Mouse (Mus musculus): ENCODE results near the gene Rps11. TPM values are rescaled to one million over a fixed set of nuclear protein-coding genes. Genes with fewer than 3 reads are reported as not detected.

Gene Rps11
- total RNA-seq, 4 experiments from 2014 or later, result 439 to 619 (median 513) TPM

DNA sequence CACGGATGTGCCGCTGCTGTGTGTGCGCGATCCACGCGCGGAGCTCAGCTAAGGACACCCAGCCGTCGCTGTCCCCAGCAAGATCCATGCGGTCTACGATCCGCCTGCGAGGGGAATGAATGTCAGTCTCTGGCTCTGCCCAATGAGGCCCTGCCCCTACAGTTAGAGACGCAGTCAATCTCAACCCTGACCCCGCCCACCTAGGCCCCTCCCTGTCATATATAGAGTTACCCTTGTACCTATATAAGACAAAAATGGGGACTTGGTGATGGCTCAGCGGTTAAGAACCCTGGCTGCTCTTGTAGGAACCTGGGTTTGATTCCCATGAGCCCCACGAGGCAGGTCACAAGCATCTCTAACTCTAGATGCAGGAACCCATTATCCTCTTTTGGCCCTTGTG is 35.6 kb downstream of the Rps11 start:
- no peak for DNase-seq (ENCODE audit: low spot score in 2 of 2)

DNA sequence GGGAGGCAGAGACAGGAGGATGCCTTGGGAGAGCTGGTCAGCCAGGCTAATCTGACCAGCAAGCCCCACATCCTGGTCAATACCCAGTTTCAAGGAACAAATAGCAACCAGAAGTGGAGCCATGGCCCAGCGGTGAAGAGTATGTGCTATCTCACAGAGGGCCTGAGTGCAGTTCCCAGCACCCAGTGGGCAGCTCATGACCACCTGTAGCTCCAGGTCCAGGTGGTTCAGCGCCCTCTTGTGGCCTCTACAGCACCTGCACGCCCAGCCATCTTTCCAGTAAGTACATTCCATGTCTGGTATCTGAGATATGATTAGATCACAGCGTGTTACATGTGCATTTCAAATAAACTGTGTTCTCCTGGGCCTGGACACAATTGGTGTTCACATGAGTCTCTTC is 38.2 kb downstream of the Rps11 start:
- no peak for DNase-seq (ENCODE audit: low spot score in 2 of 2)

DNA sequence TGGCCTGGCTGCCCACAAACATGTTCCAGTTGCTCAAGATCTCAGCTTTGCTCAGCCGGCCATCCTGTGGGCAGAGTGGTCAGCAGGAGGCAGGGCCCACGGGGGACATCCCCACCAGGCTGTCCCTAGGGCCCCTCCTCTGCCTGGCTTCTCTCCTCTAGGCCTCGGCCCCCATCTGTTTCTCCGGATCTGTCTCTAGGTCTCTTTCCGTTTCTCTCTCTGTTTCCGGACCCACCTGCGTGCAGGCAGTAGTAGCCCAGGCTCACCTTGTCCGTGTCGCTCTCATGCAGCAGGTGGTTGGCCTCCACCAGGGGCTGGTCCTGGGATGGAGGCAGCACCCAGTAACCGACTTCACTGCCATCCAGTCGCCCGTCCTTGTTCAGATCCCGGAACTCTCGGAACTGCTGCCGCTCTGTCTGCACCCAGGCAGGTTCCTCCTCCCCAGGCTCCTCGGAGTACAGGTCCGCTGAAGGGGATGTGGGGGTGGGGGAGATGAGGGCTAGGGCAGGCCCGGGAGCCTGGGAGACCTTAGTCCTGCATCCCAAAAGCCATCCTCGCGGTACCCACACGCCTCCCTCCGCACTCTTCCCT is 40.8 kb downstream of the Rps11 start:
- no peak for DNase-seq (ENCODE audit: low spot score in 2 of 2)

DNA sequence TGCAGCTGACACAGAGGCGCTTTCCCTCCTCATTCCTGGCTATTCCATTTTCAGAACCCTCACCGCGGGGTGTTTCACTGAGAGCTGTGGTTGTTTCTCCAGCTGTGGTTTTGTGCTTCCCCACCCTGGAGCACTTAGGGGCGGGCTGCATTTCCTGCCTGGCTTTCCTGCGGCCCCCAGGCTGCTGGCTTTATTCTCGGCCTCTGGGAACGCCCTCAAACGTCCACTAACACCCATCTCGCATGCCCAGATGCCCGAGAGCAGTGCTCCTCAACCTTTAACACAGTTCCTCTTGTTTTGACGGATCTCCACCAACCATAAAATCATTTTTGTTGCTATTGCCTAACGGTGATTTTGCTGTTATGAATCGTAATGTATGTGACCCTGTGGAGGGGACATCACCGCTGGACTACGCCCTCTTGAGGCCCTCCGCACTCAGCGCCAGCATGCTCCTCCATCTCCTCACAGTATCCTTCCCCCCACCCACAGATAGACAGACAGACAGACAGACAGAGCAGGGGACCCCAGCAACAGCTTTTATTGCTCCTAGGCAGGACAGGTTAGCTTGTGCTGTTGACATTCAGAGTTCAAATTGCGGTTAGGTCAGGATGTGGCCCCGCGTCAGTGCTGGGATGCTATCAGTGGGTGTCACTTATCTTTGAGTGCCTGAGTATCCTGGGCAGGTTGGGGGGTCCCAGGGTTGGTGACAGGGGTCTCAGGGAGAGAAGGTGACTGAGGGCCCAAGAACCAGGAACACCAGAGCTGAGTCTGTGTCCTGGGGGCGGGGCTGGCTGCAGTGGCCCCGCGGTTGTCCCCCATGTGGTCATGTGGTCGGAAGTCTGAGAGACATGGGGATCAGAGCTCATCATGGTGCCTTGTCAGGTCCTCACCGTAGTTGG is 41.6 kb downstream of the Rps11 start:
- DNase-seq (ENCODE audit: low spot score in 2 of 2), result no peak

DNA sequence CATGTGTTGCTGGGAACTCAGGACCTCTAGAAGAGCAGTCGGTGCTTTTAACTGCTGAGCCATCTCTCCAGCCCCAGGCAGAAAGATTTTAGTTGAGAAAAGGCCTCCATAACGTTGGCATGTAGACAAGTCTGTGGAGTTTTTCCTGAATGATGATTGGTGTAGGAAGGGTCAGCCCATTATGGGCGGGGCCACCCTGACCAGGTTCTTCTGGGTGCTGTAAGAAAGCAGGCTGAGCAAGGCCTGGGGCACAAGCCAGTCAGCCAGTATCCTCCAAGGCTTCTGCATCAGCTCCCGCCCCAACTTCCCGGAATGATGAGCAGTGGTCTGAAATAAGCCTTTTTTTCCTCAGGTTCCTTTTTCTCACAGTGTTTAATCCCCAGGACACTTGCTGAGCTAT is 43.2 kb downstream of the Rps11 start:
- DNase-seq (ENCODE audit: low spot score in 2 of 2), result no peak

DNA sequence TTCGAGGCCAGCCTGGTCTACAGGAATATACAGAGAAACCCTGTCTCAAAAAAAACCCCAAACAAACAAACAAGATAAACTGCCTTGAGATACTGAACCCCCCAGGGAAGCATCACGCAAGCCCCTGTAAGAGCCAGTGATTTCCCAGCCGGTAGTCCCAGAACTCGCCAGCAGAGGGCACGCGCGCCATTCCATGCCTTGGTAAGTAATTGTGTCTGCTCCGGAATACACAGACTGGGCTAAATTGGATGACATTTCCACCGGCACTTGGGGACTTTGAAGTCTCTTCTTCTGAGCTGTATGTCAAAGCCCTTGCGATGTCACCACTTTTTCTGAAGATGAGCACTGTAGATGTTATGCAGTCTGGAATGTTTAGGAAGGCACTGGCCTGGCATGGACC is 44.4 kb downstream of the Rps11 start:
- DNase-seq (ENCODE audit: low spot score in 2 of 2), result peak; percentile 78 to 94

DNA sequence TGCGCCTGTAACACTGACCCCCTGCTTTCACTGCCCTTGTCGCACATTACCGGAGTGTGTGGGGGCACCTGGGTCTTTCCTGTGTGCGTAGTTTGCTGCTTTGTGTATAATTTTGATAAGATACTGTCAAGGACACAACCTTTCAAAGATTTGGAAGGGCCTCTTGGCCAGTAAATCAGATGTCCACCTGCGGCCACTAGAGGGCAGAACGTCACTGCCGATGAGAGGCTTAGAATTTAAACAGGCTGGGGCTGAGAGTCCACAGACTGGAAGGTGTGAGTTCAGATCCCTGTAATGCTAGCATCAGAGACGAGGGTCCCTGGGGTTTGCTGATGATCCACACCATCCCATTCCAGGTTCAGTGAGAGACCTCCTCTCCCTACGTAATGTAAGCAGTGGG is 45.7 kb downstream of the Rps11 start:
- DNase-seq (ENCODE audit: low spot score in 2 of 2), result peak in 1 of 2 experiments; percentile 60

DNA sequence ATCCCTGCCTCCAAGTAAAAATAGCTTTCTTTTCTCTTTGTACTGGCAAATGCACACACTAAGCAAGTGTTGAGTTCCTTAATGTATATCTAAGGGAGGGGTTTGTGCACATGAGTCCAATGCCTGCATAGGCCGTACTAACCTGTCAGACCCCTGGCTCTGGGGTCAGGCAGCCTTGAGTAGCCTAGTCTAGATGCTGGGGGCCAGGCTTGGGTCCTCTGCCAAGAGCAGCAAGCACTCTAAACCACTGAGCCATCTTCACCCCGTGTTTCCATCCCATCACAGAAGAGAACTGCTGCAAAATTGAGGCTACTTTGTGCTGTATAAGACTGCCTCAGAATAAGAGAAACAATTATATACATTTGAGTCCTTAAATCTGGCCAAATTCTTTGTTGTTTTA is 46.4 kb downstream of the Rps11 start:
- DNase-seq (ENCODE audit: low spot score in 2 of 2), result no peak

DNA sequence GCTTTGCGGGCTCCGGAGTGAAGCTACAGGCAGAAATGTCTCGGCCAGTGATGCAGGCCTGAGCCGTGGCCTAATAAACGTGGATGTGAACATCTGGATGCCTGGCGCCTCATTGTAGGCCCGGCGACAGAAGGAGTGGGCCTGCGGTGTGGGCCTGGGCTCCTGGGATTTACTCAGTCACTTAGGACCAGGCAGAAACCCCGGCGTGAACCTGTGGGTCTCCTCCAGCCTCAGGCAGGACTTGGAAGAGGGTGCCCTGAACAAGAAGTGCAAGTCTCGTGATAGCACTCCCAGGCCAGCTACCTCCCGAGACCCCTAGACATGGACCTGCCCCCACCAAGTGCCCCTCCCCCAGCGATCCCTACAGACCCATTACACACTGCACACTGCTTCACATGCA is 46.9 kb downstream of the Rps11 start:
- DNase-seq (ENCODE audit: low spot score in 2 of 2), result no peak

DNA sequence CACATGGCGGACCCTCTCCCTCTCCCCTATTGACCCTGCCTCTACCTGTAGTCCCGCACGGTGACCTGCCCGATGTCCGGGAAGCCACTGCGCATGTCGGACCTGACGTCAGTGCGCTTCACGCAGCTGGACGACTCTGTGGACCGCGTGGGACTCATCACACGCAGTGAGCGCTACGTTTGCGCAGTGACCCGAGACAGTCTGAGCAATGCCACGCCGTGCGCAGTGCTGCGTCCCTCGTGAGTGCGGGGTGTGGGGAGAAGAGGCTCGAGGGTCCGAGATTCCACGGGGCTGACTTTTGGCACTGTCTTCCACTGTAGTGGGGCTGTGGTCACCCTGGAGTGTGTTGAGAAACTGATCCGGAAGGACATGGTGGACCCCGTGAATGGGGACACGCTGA is 47.7 kb downstream of the Rps11 start:
- DNase-seq (ENCODE audit: low spot score in 2 of 2), result no peak

DNA sequence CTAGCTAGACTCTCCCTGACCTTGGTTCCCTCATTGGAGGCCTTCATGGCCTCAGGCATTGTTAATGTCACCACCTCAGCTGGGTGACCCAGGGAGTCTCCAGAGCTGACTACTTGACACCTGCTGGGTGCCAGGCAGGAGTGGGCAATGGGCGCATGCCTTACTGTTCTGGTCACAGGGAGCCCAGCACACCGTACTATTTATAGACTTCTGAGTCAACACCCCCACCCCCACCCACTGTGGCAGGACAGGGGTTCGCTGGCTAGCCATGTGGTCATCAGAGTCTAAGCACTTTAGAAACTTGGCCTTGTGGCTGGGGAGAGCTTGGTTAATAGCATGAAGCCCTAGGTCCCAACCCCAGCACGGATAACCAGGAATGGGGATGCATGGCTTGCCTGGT is 48.8 kb downstream of the Rps11 start:
- DNase-seq (ENCODE audit: low spot score in 2 of 2), result no peak

DNA sequence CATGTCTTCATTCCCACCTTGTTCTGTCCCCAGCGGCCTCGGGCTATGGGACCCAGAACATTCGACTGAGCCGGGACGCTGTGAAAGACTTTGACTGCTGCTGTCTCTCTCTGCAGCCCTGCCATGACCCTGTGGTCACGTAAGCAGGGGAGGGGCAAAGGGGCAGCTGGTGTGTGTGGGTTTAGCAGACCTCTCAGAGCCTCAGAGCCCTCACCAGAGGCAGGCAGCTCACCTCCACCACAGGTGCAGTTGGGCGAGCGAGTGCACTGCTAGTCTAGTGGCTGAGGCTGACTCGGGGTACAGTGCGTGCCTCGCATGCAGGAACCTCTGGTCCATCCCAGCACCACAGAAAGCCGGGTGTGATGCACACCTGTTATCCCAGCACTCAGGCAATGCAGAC is 50.3 kb downstream of the Rps11 start:
- no peak for DNase-seq (ENCODE audit: low spot score in 2 of 2)

DNA sequence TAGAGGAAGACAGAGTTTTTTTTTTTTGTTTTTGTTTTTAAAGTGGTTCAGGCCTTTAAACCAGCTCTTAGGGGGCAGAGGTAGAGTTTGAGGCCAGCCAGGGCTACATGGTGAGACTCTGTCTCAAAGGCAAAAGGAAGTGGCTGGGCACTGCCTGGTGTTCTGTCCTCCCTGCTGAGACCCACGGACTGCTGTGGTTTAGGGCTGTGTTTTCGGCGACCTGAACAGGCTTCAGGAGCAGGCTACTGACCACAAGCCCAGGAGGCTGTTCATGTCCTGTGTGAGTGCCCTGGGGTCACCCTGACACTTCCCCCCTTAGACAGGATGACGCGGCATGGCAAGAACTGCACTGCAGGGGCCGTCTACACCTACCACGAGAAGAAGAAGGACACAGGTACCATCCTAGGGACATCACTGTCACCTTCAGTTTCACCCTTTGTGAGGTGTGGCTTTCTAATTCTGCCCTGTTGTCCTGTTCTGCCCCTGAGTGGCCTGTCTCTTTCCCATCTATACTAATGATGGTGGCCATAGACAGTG is 51.0 kb downstream of the Rps11 start:
- no peak for DNase-seq (ENCODE audit: low spot score in 2 of 2)

Small RNA genes within 50 kb of the gene (microRNA-seq; reads per million reads assigned to microRNA genes)
- gene Mir150 (875 to 1,234 reads per million in 2 experiments), gene Mir5121 (8.3 to 16.9 reads per million in 2 experiments), gene Mir7055 (1.5 to 3.8 reads per million in 2 experiments)

Other genes starting within 250 kb of the Rps11 start
- 100 to 1,000 TPM in 3 of 4 experiments, 10 to 100 TPM in 1; 89.6 to 111 (median 107) TPM for gene Med25, start 231.7 kb downstream of the Rps11 start, total RNA-seq (2022)
- 10 to 100 TPM; 22.9 to 30.0 (median 26.7) TPM for gene Fuz, start 228.4 kb downstream of the Rps11 start, total RNA-seq (2022)
- 100 to 1,000 TPM; 274 to 323 (median 303) TPM for gene Ap2a1, start 194.9 kb downstream of the Rps11 start, total RNA-seq (2022)
- under 1 TPM; 0.37 to 0.85 (median 0.67) TPM for gene Tsks, start 181.2 kb downstream of the Rps11 start, total RNA-seq (2022)
- 100 to 1,000 TPM; 123 to 144 (median 137) TPM for gene Cpt1c, start 149.6 kb downstream of the Rps11 start, total RNA-seq (2022)
- gene Prmt1, start 137.9 kb downstream of the Rps11 start, total RNA-seq (2022), result 100 to 1,000 TPM; 167 to 173 (median 172) TPM
- 10 to 100 TPM; 42.1 to 52.0 (median 45.0) TPM for gene Irf3, start 126.8 kb downstream of the Rps11 start, total RNA-seq (2022)
- gene Bcl2l12, start 125.7 kb downstream of the Rps11 start, total RNA-seq (2022), result 1 to 10 TPM; 2.3 to 6.1 (median 4.3) TPM
- gene Scaf1, start 108.1 kb downstream of the Rps11 start, total RNA-seq (2022), result 100 to 1,000 TPM; 163 to 173 (median 167) TPM
- gene Rras, start 106.5 kb downstream of the Rps11 start, total RNA-seq (2022), result 10 to 100 TPM; 13.7 to 16.8 (median 15.2) TPM
- 10 to 100 TPM; 72.9 to 75.3 (median 73.6) TPM for gene Prr12, start 71.6 kb downstream of the Rps11 start, total RNA-seq (2022)
- gene Nosip, start 62.0 kb downstream of the Rps11 start, total RNA-seq (2022), result 10 to 100 TPM; 42.2 to 53.5 (median 49.8) TPM
- 1 to 10 TPM; 6.5 to 7.6 (median 6.9) TPM for gene Prrg2, start 61.8 kb downstream of the Rps11 start, total RNA-seq (2022)
- 10 to 100 TPM in 3 of 4 experiments, 1 to 10 TPM in 1; 9.9 to 13.9 (median 10.6) TPM for gene Rcn3, start 32.2 kb downstream of the Rps11 start, total RNA-seq (2022)
- gene Fcgrt, start 20.6 kb downstream of the Rps11 start, total RNA-seq (2022), result 10 to 100 TPM; 16.8 to 23.4 (median 20.1) TPM
- 1,000 to 10,000 TPM in 1 of 4 experiments, 100 to 1,000 TPM in 3; 731 to 1,022 (median 859) TPM for gene Rpl13a, start 4.3 kb upstream of the Rps11 start, total RNA-seq (2022)
- not detected for gene Gm45713, start 11.8 kb upstream of the Rps11 start, total RNA-seq (2022)
- 10 to 100 TPM; 10.0 to 12.0 (median 10.4) TPM for gene Flt3l, start 12.0 kb upstream of the Rps11 start, total RNA-seq (2022)
- gene Pih1d1, start 29.9 kb upstream of the Rps11 start, total RNA-seq (2022), result 10 to 100 TPM; 37.5 to 56.7 (median 46.3) TPM
- 10 to 100 TPM; 16.9 to 18.6 (median 17.6) TPM for gene Aldh16a1, start 30.1 kb upstream of the Rps11 start, total RNA-seq (2022)
- gene Slc17a7, start 39.5 kb upstream of the Rps11 start, total RNA-seq (2022), result 1,000 to 10,000 TPM; 1,166 to 1,245 (median 1,206) TPM
- gene Gfy, start 55.1 kb upstream of the Rps11 start, total RNA-seq (2022), result under 1 TPM in 2 of 4 experiments, not detected in 2; 0.20 to 0.51 TPM
- not detected for gene Pth2, start 56.6 kb upstream of the Rps11 start, total RNA-seq (2022)
- 1 to 10 TPM; 2.5 to 4.8 (median 3.6) TPM for gene Ccdc155, start 80.5 kb upstream of the Rps11 start, total RNA-seq (2022)
- 1 to 10 TPM; 2.1 to 3.3 (median 2.6) TPM for gene Dkkl1, start 87.7 kb upstream of the Rps11 start, total RNA-seq (2022)
- 1 to 10 TPM; 2.2 to 5.4 (median 3.7) TPM for gene Tead2, start 91.3 kb upstream of the Rps11 start, total RNA-seq (2022)
- gene Cd37, start 114.7 kb upstream of the Rps11 start, total RNA-seq (2022), result 10 to 100 TPM in 2 of 4 experiments, 1 to 10 TPM in 2; 6.3 to 34.1 (median 18.1) TPM
- 1 to 10 TPM; 1.9 to 3.4 (median 2.6) TPM for gene Slc6a16, start 116.6 kb upstream of the Rps11 start, total RNA-seq (2022)
- not detected for gene Slc6a21, start 153.1 kb upstream of the Rps11 start, total RNA-seq (2022)
- gene Trpm4, start 209.3 kb upstream of the Rps11 start, total RNA-seq (2022), result 10 to 100 TPM; 16.0 to 25.6 (median 19.4) TPM
- under 1 TPM in 2 of 4 experiments, not detected in 2; 0.21 to 0.39 TPM for gene Hrc, start 210.9 kb upstream of the Rps11 start, total RNA-seq (2022)
- 100 to 1,000 TPM; 123 to 143 (median 133) TPM for gene Ppfia3, start 242.6 kb upstream of the Rps11 start, total RNA-seq (2022)
- gene Lin7b, start 246.1 kb upstream of the Rps11 start, total RNA-seq (2022), result 100 to 1,000 TPM; 131 to 156 (median 140) TPM